Mouse (Mus musculus) G1E (cell line): ENCODE measurements around the gene Insyn1.

Experiments
- CTCF ChIP-seq: IDR thresholded peaks from 2 replicates; pipeline ENCODE4 v1.5.1; 2012; ENCODE audit warnings: low read depth, low read length, inconsistent platforms, mixed read lengths
- GATA1 ChIP-seq: IDR thresholded peaks from 2 replicates; pipeline ENCODE4 v1.6.1; 2012; ENCODE audit warnings: borderline replicate concordance, low read length, inconsistent platforms, mixed read lengths
- TAL1 ChIP-seq: conservative IDR thresholded peaks from 2 replicates; pipeline ENCODE4 v1.6.1; 2012; ENCODE audit warnings: low read depth, low read length, inconsistent platforms, mixed read lengths

DNA sequence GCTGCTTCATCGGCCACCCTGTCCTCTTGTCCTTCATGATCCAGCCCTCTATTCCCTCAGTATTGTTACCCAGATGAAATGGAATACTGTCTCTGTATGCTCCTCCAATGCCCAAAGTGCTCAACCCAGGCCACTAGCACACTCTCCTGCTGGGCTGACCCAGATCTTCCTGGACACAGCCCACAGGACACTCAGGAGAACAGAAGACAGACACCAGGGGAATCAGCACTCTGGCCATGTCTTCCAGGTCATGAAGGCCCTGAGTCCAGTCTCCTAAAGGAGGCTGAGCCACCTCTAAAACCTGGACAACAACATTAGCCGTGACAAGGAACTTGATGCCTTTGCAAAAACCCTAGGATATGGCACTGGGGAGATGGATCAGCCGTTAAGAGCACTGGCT lies 28.1 kb downstream of the Insyn1 start:
- TF ChIP-seq GATA1 (no peak), CTCF (no peak), TAL1 (no peak)
